Mouse (Mus musculus) cerebellum, adult (tissue): Measurements from ENCODE around the gene Yif1a.

Experiments used
- ATAC-seq: cut with Nextera tagmentation; 2 replicates; pipeline ENCODE4 v1.9.2; 2017; ENCODE audit warnings: mild to moderate bottlenecking, moderate library complexity, mixed read lengths; ENCODE audit not compliant: insufficient number of reproducible peaks, low FRiP score, low TSS enrichment

Yif1a gene

DNA sequence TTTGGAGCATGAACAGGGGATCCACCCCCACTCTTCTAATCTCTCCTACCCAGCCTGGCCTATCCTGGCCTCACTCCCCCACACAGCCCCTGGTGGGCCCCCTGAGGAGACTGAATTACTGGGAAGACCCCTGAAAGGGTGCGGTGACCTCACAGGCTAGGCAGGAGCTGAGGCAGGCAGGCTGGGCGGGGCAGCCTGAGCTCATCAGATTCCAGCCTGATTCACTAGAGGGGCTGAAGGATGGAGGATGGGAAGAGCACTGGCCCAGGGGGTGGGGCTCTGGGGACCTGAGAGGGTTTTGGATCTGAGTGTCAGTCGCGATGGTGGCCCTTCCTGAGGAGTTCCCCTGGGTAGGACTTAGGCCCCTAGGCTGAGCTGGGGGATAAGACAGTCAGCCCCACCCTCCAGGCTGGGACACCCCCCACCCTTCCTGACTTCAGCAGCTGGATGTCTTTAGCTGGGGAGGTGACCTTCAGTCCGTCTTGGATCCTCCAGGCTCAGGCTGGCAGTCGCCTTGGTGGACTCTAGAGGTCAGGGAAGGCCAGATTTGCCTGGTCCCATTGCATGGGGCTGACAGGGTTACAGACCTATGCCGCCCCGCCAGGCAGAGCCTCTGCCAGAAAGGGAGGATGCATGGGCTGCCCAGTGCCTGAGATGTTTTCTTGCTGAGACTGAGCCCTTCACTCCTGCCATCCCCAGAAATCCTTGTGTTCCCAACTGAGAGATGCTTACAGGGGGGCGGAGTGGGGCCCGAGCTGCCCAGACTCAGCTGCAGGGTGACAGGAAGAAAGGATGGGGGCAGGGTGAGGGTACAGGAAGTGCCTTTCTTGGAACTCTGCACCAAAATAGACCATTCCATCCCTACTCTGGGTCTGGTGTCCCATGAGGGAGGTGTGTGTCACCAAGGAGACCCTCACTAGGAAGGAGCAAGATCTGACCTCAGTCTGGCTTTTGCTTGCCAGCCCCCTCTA lies 29.3 kb upstream of the Yif1a start:
- no peak for ATAC-seq

GRCm38 (mm10) chr19:5060365-5061330 lies 27.7 kb upstream of the Yif1a start:
- ATAC-seq = no peak

DNA sequence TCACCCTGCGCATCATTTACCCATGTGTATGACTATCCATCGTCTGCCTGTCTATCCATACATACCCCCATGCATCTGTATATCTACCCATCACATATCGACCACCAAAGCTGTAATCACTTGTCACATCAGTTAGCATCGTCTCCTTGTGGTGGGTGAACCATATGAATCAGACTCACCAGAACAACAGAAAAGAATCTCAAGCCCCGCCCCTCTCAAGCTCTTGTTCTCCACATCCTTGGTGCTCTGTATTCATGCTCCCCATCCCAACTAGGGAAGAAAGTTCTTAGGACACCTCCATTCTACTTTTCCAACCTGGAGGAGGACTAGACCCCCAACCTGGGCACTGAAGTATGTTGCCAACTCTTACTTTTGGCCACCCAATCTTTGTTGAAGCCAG lies 26.3 kb upstream of the Yif1a start:
- no peak for ATAC-seq

DNA sequence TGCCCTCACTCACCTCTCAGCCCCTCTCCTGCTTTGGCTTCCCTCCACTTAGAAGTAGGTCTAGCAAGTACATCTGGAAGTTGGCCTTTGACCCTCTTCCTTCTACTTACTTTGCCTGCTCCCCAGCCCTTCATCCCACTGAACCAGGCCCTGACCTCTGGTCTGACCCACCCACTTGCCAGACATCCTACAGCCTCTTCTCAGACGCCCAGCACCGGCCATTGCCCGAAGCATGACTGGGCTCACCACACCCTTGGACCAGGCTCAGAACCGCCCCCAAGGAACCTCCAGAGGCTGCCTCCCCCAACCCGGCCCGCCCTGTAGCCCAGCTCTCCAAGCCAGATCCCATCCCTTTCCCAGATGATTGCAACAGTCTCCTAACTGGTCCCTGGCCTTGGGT lies 25.9 kb upstream of the Yif1a start:
- no peak for ATAC-seq

DNA sequence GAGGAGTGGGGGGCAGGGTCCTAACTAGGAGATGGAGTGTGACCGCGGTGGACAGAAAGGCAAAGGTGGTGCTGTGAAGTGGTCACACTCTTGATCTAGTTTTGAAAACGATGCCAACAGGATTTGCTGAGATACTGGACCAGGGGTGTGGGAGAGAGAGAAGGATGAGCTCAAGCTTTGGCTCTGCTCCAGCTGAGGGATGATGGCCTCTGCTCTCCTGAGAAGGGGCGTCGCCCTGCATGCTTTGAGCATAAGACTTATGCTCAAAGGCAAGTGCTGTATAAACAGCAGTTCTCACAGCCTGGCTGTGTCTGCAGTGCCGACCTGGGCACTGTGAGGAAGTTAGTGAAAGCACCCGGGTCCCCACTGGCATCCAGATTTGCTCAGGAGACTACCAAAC lies 23.2 kb upstream of the Yif1a start:
- ATAC-seq = no peak

DNA sequence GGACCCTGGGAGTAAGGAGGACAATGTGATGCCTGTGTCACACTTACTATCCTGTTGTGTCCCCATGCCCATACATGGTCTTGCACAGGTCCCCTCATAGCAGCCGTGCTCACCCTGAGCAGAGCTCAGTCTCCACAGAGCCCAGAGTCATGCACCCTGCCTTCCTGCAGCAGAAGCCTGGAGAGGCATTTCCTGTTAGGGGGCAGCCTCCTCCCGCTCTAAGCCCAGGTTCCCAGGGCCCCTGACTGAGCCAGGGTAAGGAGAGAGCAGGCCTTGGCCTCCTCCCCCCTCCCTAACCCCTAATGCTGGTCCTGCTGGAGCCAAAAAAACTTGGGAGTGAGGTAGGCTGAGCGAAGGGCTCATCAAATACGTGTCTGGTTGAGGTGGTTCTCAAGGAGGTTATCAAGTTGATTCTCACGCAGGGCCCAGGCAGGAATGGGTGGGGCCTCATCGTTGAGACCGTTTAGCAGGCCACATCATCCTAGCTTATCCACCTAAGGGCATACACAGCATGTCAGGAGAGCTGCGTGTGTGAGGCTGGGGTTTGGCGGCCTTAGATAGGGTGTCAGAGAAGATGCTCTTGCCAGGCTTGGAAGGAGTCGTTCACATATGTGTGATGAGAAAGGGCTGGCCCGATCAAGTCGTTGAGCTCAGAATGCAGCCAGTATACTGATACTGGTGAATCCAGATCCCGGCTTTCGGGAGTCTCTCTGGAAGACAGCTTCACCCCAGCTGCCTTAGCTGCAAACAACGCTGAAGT lies 21.1 kb upstream of the Yif1a start:
- no peak for ATAC-seq

DNA sequence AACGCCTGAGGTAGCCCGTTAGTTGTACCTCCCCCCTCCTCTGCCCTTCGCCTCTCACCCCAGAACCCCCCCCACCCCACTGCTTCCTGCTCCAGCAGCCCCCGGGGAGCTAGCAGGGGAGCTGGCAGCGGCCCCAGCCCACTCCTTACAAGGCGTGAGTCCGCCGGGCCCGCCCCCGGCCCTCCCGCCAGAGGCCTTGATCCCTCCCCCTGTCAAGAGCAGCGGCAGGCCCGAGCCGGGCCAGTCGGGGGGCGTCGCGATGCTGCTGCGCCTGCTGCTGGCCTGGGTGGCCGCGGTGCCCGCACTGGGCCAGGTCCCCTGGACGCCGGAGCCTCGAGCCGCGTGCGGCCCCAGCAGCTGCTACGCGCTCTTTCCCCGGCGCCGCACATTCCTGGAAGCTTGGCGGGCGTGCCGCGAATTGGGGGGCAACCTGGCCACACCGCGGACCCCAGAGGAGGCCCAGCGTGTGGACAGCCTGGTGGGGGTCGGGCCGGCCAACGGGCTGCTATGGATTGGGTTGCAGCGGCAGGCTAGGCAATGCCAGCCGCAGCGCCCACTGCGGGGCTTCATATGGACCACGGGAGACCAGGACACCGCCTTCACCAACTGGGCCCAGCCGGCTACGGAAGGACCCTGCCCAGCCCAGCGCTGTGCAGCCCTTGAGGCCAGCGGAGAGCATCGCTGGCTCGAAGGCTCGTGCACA lies 20.3 kb upstream of the Yif1a start, which contains the start of gene Cd248:
Gene Cd248, plus strand, starts transcription at position 212 of the 703 bp plus-strand sequence.
- no peak for ATAC-seq

DNA sequence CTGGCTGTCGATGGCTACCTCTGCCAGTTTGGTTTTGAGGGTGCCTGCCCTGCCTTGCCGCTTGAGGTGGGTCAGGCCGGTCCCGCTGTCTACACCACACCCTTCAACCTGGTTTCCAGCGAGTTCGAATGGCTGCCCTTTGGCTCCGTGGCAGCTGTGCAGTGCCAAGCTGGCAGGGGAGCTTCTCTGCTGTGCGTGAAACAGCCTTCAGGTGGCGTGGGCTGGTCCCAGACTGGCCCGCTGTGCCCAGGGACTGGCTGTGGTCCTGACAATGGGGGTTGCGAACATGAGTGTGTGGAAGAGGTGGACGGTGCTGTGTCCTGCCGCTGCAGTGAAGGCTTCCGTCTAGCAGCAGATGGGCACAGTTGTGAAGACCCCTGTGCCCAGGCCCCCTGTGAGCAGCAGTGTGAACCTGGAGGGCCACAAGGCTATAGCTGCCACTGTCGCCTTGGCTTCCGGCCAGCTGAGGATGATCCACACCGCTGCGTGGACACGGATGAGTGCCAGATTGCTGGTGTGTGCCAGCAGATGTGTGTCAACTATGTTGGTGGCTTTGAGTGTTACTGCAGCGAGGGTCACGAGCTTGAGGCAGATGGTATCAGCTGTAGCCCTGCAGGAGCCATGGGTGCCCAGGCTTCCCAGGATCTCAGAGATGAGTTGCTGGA lies 19.6 kb upstream of the Yif1a start:
- ATAC-seq = no peak

DNA sequence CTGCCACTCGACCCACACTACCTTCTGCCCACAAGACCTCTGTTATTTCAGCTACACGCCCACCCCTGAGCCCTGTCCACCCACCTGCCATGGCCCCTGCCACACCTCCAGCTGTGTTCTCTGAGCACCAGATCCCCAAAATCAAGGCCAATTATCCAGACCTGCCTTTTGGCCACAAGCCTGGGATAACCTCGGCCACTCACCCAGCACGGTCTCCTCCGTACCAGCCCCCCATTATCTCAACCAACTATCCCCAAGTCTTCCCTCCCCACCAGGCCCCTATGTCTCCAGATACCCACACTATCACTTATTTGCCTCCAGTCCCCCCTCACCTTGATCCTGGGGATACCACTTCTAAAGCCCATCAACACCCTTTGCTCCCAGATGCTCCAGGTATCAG lies 18.9 kb upstream of the Yif1a start:
- ATAC-seq = no peak

DNA sequence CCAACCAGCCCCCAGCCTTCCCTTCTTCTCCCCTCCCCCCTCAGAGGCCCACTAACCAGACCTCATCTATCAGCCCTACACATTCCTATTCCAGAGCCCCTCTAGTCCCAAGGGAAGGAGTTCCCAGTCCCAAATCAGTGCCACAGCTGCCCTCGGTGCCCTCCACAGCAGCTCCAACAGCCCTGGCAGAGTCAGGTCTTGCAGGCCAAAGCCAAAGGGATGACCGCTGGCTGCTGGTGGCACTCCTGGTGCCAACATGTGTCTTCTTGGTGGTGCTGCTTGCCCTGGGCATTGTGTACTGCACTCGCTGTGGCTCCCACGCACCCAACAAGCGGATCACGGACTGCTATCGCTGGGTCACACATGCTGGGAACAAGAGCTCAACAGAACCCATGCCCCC lies 18.4 kb upstream of the Yif1a start:
- ATAC-seq = no peak

DNA sequence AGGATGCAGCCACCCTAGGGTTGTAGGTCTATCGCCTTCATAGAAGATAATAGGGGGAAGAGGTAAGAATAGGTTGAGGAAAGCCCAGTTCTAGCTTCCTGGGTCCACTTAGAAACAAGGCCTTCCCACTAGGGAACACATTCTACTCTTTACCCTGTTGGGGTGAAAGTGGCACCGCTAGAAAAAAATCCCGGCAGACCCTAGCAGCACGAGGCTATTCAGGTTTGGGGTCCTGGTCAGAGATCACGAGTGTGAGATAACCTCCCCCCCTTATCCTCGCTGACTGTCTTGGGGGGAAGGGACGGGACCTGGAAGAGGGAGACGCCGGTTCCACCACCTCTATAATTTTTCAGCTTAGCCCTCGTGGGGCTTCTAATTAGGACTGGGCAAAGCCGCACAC lies 17.3 kb upstream of the Yif1a start:
- no peak for ATAC-seq

DNA sequence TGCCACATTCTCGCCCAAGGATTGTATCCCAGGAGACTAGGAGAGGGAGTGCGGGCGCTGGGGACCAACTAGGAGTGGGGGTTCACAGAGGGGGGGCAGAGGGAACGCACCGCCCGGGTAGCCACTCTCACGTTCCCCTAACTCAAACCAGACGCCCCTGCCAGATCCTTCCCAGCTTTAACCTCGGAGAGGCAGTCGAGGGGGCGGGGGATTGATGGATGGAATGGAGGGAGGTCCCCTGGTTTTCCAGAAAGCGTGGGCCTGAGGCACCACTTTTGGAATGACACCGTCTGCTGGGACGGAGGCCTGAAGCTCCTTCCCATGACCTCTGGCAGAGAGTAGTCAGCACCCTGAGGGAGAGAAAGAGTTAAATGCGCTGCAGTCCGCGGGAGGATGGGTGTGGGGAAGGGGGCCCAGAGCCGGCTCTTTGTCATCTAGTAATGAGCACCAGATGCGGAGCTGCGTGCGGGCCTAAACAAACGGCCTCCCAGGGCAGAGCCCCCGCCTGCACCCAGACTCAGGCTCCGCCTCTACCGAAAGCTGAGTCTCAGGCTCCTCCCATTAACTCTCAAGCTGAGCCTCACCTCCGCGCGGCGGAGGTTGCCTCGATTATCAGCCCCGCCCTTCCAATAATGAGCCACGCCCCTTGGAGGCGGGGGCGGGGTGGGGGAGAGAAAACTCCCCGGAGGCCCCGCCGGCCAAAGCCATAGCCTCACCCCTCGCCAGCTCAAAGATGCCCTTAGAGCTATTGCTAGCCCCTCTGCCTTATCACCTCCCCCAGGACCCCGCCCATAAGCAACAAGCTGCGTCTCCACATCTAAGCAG lies 16.6 kb upstream of the Yif1a start:
- ATAC-seq = no peak

DNA sequence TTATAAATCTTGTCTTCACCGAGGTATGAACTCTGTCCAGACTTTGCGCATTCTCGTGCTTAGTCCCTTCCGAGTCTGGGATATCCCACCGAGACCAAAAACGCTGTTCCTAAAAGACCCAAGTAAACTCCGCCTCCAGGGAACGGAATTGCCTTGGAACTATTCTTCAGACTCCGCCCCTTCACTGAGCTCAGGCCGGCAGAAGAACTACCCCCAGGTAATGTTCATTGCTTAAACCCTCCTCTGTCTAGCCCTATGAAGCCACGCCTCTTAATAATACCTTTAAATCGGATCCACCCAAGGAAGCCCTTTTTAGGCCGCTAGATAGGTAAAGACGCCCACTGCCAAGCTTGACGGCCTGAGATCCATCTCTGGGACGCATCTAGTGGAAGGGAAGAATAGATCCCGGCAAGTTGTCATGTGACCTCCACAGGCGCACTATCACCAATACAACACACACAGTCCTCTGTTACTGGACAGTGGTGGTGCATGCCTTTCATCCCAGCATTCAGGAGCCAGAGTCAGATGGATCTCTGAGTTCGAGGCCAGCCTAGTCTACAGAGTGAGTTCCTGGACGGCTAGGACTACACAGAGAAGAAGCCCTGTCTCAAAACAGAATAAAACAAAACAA lies 15.8 kb upstream of the Yif1a start:
- no peak for ATAC-seq

- no peak; the same call in 1 of the 2 replicates for ATAC-seq
Measured at GRCm38 (mm10) chr19:5073028-5073427, 15.3 kb upstream of the Yif1a start.

DNA sequence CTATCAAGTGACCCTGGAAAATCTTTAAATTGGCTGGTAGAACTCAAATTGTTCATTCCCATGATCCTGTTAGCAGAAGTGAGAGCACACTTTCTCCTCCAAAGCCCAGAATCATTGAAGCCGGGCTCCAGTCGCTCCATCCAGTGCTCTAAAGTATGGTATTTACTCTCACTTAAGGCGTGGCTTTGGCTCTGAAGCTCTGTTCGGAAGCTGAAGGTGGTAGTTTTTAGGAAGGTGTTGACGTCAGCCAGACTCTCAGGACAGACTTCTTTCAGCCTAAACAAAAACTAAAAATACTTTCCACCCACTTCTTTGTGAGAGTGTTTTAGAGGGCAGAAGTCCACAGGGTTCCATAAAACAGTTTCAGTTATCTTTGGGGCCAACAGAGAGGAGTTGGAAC lies 14.8 kb upstream of the Yif1a start:
- no peak for ATAC-seq

GRCm38 (mm10) chr19:5079279-5079678 lies 9.1 kb upstream of the Yif1a start:
- no peak for ATAC-seq

- no peak for ATAC-seq
Measured at GRCm38 (mm10) chr19:5082005-5082404, 6.3 kb upstream of the Yif1a start.

GRCm38 (mm10) chr19:5082596-5082995 lies 5.7 kb upstream of the Yif1a start:
- ATAC-seq = no peak
